Mouse (Mus musculus): ENCODE data around the gene S100a10. TPM values are rescaled to one million over a fixed set of nuclear protein-coding genes. Genes with fewer than 3 reads are reported as not detected.
A peak's percentile ranks its signal among the peaks of the same experiment; 100 is the strongest.
"Not testable (repeated sequence)": the region's sequence is repeated elsewhere in the genome, so short reads cannot be mapped to it uniquely, and the experiment has no call there.

The S100a10 gene
- polyA plus RNA-seq, 1 experiment: 70.5 TPM

- DNase-seq (ENCODE audit: low read depth): peak; percentile 59
- TF ChIP-seq POLR2A (IDR thresholded peaks at IDR 0.05; ENCODE audit: borderline replicate concordance, extremely low read depth, insufficient read depth, insufficient read length, poor library complexity, severe bottlenecking) (0 out of 2 replicates have a peak, but pooled peaks have one; percentile 14), CTCF (IDR thresholded peaks at IDR 0.05; ENCODE audit: borderline replicate concordance, extremely low read depth, insufficient read depth, insufficient read length) (no peak)
These were observed 34.3 kb upstream of the S100a10 start, which contains the start of gene S100a11 for GRCm38 (mm10) chr3:93520330-93521193. TSS of gene S100a11 (plus strand) at chr3:93520488.

- no peak for DNase-seq (ENCODE audit: low read depth)
- TF ChIP-seq POLR2A (IDR thresholded peaks at IDR 0.05; ENCODE audit: borderline replicate concordance, extremely low read depth, insufficient read depth, insufficient read length, poor library complexity, severe bottlenecking): no peak
- no peak for TF ChIP-seq CTCF (IDR thresholded peaks at IDR 0.05; ENCODE audit: borderline replicate concordance, extremely low read depth, insufficient read depth, insufficient read length)
These were observed 33.3 kb upstream of the S100a10 start for GRCm38 (mm10) chr3:93521462-93522057.

GRCm38 (mm10) chr3:93522611-93523010 lies 32.3 kb upstream of the S100a10 start:
- TF ChIP-seq CTCF (IDR thresholded peaks at IDR 0.05; ENCODE audit: borderline replicate concordance, extremely low read depth, insufficient read depth, insufficient read length): peak; percentile 83
- TF ChIP-seq POLR2A (IDR thresholded peaks at IDR 0.05; ENCODE audit: borderline replicate concordance, extremely low read depth, insufficient read depth, insufficient read length, poor library complexity, severe bottlenecking): no peak
- peak; percentile 52 for DNase-seq (ENCODE audit: low read depth)

GRCm38 (mm10) chr3:93527300-93527699 lies 27.6 kb upstream of the S100a10 start:
- TF ChIP-seq POLR2A (IDR thresholded peaks at IDR 0.05; ENCODE audit: borderline replicate concordance, extremely low read depth, insufficient read depth, insufficient read length, poor library complexity, severe bottlenecking) (no peak), CTCF (IDR thresholded peaks at IDR 0.05; ENCODE audit: borderline replicate concordance, extremely low read depth, insufficient read depth, insufficient read length) (no peak)
- no peak for DNase-seq (ENCODE audit: low read depth)

- no peak for DNase-seq (ENCODE audit: low read depth)
- no peak for TF ChIP-seq CTCF (IDR thresholded peaks at IDR 0.05; ENCODE audit: borderline replicate concordance, extremely low read depth, insufficient read depth, insufficient read length)
- TF ChIP-seq POLR2A (IDR thresholded peaks at IDR 0.05; ENCODE audit: borderline replicate concordance, extremely low read depth, insufficient read depth, insufficient read length, poor library complexity, severe bottlenecking): no peak
These were observed 26.1 kb upstream of the S100a10 start for GRCm38 (mm10) chr3:93528807-93529206.

GRCm38 (mm10) chr3:93537068-93537576 lies 17.8 kb upstream of the S100a10 start:
- DNase-seq (ENCODE audit: low read depth): no peak
- TF ChIP-seq POLR2A (IDR thresholded peaks at IDR 0.05; ENCODE audit: borderline replicate concordance, extremely low read depth, insufficient read depth, insufficient read length, poor library complexity, severe bottlenecking): no peak
- TF ChIP-seq CTCF (IDR thresholded peaks at IDR 0.05; ENCODE audit: borderline replicate concordance, extremely low read depth, insufficient read depth, insufficient read length): no peak

- TF ChIP-seq POLR2A (IDR thresholded peaks at IDR 0.05; ENCODE audit: borderline replicate concordance, extremely low read depth, insufficient read depth, insufficient read length, poor library complexity, severe bottlenecking) (no peak), CTCF (IDR thresholded peaks at IDR 0.05; ENCODE audit: borderline replicate concordance, extremely low read depth, insufficient read depth, insufficient read length) (no peak)
These were observed 16.4 kb upstream of the S100a10 start for GRCm38 (mm10) chr3:93538486-93538885.

GRCm38 (mm10) chr3:93541501-93541900 lies 13.4 kb upstream of the S100a10 start:
- no peak for DNase-seq (ENCODE audit: low read depth)

More at GRCm38 (mm10) chr3:93538486-93538885, 16.4 kb upstream of the S100a10 start:
- DNase-seq (ENCODE audit: low read depth): no peak

GRCm38 (mm10) chr3:93544170-93544569 lies 10.7 kb upstream of the S100a10 start:
- not testable (repeated sequence) for DNase-seq (ENCODE audit: low read depth)

More at GRCm38 (mm10) chr3:93541501-93541900, 13.4 kb upstream of the S100a10 start:
- no peak for TF ChIP-seq POLR2A (IDR thresholded peaks at IDR 0.05; ENCODE audit: borderline replicate concordance, extremely low read depth, insufficient read depth, insufficient read length, poor library complexity, severe bottlenecking)
- no peak for TF ChIP-seq CTCF (IDR thresholded peaks at IDR 0.05; ENCODE audit: borderline replicate concordance, extremely low read depth, insufficient read depth, insufficient read length)

- peak; percentile 84; the same call in 1 of the 2 replicates for TF ChIP-seq CTCF (IDR thresholded peaks at IDR 0.05; ENCODE audit: borderline replicate concordance, extremely low read depth, insufficient read depth, insufficient read length)
- no peak for TF ChIP-seq POLR2A (IDR thresholded peaks at IDR 0.05; ENCODE audit: borderline replicate concordance, extremely low read depth, insufficient read depth, insufficient read length, poor library complexity, severe bottlenecking)
- peak; percentile 84 for DNase-seq (ENCODE audit: low read depth)
These were observed 7.7 kb upstream of the S100a10 start for GRCm38 (mm10) chr3:93547099-93547648.

All from brain, embryonic 14.5 days (tissue).